Mouse (Mus musculus) heart, adult 9 months (tissue): ENCODE results near the gene Pnpla6.
"Not testable (repeated sequence)": the region's sequence is repeated elsewhere in the genome, so short reads cannot be mapped to it uniquely, and the experiment has no call there.

Experiments
- DNase-seq, 2 experiments: peaks; one replicate each; pipeline ENCODE4 v3.0.0; 2022; ENCODE audit warnings: low spot score in 2 of 2

Gene Pnpla6

DNA sequence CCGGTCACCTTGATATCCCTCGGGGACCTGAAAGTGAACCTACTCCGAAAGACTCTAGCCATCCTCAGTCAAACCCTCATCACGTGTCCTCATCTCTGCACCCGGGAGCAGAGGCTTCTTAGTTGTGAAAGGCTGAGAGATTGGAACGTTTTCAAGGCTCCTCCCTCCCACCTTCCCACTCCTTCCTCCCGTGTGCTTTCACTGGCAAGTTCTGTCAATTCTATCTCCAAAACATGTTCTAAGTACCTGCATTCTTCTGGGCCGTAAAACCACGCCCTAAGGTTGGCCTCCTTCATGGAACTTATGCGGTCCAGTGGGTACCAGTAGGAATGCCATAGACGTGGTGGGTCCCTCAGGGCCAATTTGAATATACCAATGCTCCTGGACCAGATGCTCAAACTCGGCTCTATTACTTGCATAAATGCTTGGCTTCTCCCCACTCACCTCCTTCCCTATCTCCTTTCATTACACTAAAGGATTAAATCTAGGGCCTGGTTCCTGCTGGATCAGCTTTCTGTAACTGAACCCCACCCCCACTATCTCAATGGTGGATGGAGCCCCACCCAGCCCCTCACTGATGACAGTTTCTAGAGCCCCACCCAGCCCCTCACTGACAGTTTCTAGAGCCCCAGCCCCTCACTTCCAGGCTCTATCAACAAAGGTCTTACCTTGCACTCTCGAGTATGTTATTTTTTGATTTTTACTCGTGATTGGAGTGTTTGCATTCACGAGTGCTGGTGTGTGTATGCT lies 61.2 kb downstream of the Pnpla6 start:
- DNase-seq: no peak

DNA sequence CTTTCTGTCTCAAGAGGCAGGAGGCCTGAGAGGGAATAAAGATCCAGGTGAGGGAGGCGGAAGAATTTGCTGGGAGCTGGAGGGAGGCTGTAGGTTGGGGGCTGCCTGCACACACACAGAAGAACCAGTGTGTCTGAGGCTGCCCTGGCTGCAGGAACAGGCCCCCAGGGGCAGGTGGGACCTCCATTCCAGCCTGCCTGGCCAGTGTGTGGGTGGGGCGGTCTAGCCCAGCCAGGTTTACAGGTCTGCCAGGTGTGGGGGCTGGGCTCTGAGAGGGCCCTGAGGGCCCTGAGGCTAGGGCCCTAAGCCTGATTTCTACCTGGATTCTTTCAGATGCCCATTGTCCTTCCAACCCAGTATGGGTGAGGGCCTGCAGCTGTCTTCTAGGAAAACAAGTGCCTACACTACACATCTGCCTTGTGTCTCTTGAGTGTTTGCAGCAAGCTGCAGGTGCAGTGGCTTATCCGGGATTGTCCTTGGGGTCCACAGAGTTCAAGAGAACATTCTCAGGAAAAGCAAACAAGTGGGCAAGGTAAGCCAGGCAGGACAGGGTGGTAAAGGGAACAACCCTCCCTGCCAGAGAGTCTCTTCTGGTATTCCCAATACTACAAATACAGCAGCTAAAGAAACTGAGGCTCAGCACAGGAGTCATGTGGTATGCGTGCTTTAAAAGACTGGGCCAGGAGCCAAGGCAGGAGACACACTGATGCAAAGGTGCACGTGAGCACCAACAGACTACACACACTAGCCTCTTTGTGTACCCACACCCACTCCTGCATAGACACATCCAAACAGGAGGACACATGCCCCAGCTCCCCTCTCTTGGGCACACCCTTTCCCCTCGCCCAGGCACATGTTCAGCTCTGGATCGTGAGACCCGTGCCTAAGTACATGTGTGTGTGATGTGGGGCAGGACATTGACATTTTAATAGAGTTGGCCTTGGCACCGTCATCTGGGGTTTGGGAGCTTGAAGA lies 64.5 kb downstream of the Pnpla6 start:
- no peak for DNase-seq

- DNase-seq: not testable (repeated sequence)
These were observed 66.8 kb downstream of the Pnpla6 start for GRCm38 (mm10) chr8:3581961-3582360.

GRCm38 (mm10) chr8:3586452-3586851 lies 71.3 kb downstream of the Pnpla6 start:
- DNase-seq: no peak

DNA sequence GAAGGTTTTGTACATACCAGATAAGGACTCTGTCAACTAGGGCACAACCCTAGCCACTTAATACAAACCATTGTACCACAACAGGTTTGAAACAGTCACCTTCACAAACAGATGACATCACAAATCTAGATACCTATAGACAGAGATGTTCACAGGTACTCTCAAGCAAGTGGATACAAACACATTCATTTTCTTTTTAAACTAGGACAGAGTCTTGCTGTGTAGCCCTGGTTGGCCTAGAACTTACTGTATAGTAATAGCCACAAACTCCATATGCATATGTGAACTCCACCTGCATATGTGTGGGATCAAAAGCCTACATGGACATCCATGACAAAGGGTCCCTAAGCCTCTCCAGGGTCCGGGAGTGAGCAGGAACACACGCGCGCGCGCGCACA lies 71.8 kb downstream of the Pnpla6 start, which contains the start of gene Camsap3:
TSS of gene Camsap3 (plus strand) at position 301 of the 398 bp plus-strand sequence.
- no peak for DNase-seq

DNA sequence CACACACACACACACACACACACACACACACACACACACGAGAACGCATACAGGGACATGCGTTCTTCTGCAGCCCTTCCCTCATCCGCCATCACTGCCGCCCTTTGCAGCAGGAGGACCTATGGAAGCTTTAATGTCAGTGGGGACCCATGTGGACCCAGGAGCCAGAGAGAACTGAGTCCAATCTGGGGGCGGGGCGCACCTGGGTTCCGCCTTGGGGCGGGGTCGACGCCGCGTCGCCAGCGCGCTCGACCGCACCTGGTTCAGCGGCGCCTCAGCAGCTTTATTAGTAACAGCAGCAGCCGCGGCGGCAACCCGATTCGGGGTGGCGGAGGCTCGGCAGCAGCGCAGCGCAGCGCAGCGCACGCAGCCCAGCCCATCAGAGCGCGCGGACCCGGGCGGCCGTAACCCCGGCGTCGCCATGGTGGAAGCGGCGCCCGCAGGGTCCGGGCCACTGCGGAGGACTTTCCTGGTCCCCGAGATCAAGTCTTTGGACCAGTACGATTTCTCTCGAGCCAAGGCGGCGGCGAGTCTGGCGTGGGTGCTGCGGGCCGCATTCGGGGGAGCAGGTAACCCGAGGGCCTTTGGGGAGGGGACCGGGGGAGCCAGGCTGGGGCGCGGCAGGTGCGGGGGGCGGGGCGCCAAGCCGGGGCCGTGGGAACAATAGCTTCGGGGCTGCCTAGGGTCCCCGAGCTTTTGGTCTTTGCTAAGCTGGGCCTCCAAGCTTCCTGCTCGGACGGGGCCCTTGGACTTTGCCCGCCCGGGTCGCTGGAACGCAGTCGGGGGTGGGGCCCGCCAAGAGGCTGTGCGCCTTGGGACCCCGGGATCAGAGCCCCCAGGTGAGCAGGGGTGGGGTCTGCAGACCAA lies 72.4 kb downstream of the Pnpla6 start:
- DNase-seq: no peak

- no peak for DNase-seq
These were observed 73.1 kb downstream of the Pnpla6 start for GRCm38 (mm10) chr8:3588258-3588633.

DNA sequence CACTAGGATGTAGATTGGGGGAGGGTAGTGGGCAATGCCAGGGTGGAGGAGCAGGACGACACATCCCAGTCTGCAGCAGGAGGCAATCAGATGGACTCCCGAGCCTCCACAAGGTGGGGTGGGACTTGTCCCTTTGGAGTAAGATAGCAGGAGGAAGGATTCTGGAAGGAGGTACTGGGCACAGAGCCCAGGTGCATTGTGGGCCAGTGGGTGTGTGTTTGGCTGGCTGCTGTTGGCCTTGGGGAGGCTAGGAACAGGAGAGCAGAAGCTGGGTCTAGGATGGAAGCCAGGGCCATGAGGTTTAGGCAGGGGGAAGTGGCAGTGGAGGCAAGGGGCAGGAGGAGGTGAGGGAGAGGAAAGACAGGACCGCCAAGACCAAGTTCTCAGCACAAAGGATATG lies 78.3 kb downstream of the Pnpla6 start:
- no peak for DNase-seq
